17 mouse cellular contexts compared by ENCODE assay signal in genomic region chr11:100568692-100569091, GRCm38 (mm10).
"Had no signal": no experiment of that assay in that cellular context is flagged by ENCODE, and none has a peak within 500 bp of the region (broad histone marks: within the 10 kb centered on the region; RNA-seq: fewer than 3 reads in every experiment).

No protein-coding gene starts in this region.

- H3K9me3 ChIP-seq: neural tube, embryonic 12.5 days; neural tube, embryonic 13.5 days; neural tube, embryonic 15.5 days; stomach, embryonic 15.5 days had no signal

- H3K27me3 ChIP-seq: neural tube, embryonic 15.5 days had no signal

- H3K27ac ChIP-seq: neural tube, embryonic 12.5 days; neural tube, embryonic 13.5 days; neural tube, embryonic 15.5 days; stomach, embryonic 15.5 days; stomach, postnatal 0 days had no signal

- DNase-seq: retina, postnatal 1 day; right cerebral cortex, adult 18-20 months; right cerebral cortex, postnatal 14 days; right cerebral cortex, postnatal 25 days; right cerebral cortex, postnatal 4 days; spleen, adult 18-20 months; thymus, adult 18-20 months; thymus, adult 2 months; thymus, postnatal 14 days; thymus, postnatal 25 days; thymus, postnatal 36 days; thymus, postnatal 4 days had no signal

- H3K9ac ChIP-seq: neural tube, embryonic 12.5 days; neural tube, embryonic 13.5 days; neural tube, embryonic 15.5 days; stomach, embryonic 15.5 days had no signal

- H3K36me3 ChIP-seq: neural tube, embryonic 12.5 days; neural tube, embryonic 13.5 days; neural tube, embryonic 15.5 days; stomach, embryonic 15.5 days had no signal

- H3K4me2 ChIP-seq: neural tube, embryonic 12.5 days; neural tube, embryonic 13.5 days; neural tube, embryonic 15.5 days; stomach, embryonic 15.5 days had no signal

- H3K4me3 ChIP-seq: neural tube, embryonic 12.5 days; neural tube, embryonic 13.5 days; neural tube, embryonic 15.5 days; stomach, embryonic 15.5 days had no signal
